Mouse (Mus musculus): Measurements from ENCODE around the gene Gm21905. TPM values are rescaled to one million over a fixed set of nuclear protein-coding genes. Genes with fewer than 3 reads are reported as not detected.

Gm21905 gene
- polyA plus RNA-seq, 1 experiment from 2014 or later, result not detected

DNA sequence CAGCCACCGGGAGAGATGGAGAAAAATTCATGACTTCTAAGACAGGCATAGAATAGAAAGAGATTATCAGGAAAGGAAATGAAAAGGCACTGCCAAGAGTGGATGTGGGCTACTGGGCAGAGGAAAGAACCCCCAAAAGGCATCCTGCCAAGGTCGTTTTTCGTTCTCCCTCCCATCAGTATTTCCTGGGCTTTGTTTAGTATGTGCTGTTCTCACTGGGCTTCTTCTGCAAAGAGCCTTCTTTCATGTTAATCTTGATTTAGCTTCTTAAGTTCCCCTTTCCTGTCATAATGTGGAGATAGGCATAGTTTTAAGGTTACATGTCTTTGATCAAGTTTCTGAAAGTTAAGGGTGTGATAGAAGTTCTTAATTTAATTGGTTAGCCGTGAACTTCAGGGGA, 15.6 kb downstream of the Gm21905 start:
- no peak for DNase-seq (ENCODE audit: low spot score)
- H3K36me3 ChIP-seq, result no peaks in the 10 kb centered on the region

GRCm38 (mm10) chr5:67904555-67904954, 41.7 kb downstream of the Gm21905 start:
- H3K36me3 ChIP-seq, result no peaks in the 10 kb centered on the region
- H3K9me3 ChIP-seq (replicated peaks), result no peaks in the 10 kb centered on the region
- no peak overlapping the region for H3K4me3 ChIP-seq
- no peaks in the 10 kb centered on the region for H3K4me1 ChIP-seq
- no peaks in the 10 kb centered on the region for H3K27me3 ChIP-seq (ENCODE audit: low read depth, poor library complexity, severe bottlenecking)
- 80% methylated on average over 2 of the region's 2 CpGs for WGBS
- no peak for DNase-seq (ENCODE audit: low spot score)
- no peak overlapping the region for H3K27ac ChIP-seq

More for the DNA sequence above, 15.6 kb downstream of the Gm21905 start:
- WGBS, result 59% methylated on average over 4 of the region's 4 CpGs
- Histone ChIP-seq H3K9me3 (replicated peaks) (no peaks in the 10 kb centered on the region), H3K4me1 (no peaks in the 10 kb centered on the region), H3K27ac (no peak overlapping the region), H3K4me3 (no peak overlapping the region), H3K27me3 (ENCODE audit: low read depth, poor library complexity, severe bottlenecking) (no peaks in the 10 kb centered on the region)

GRCm38 (mm10) chr5:67898921-67899320, 47.3 kb downstream of the Gm21905 start:
- WGBS, result 88% methylated on average over 1 of the region's 1 CpGs
- Histone ChIP-seq H3K36me3 (no peaks in the 10 kb centered on the region), H3K9me3 (replicated peaks) (no peaks in the 10 kb centered on the region), H3K27ac (no peak overlapping the region), H3K27me3 (ENCODE audit: low read depth, poor library complexity, severe bottlenecking) (no peaks in the 10 kb centered on the region), H3K4me1 (no peaks in the 10 kb centered on the region), H3K4me3 (no peak overlapping the region)
- no peak for DNase-seq (ENCODE audit: low spot score)

- Histone ChIP-seq H3K4me3 (no peak overlapping the region), H3K36me3 (no peaks in the 10 kb centered on the region), H3K4me1 (no peaks in the 10 kb centered on the region), H3K27me3 (ENCODE audit: low read depth, poor library complexity, severe bottlenecking) (no peaks in the 10 kb centered on the region), H3K9me3 (replicated peaks) (no peaks in the 10 kb centered on the region), H3K27ac (no peak overlapping the region)
- no peak for DNase-seq (ENCODE audit: low spot score)
- 93% methylated on average over 9 of the region's 9 CpGs for WGBS
Measured at GRCm38 (mm10) chr5:67884422-67885210, 61.6 kb downstream of the Gm21905 start.

- Histone ChIP-seq H3K27me3 (ENCODE audit: low read depth, poor library complexity, severe bottlenecking) (no peaks in the 10 kb centered on the region), H3K4me1 (no peaks in the 10 kb centered on the region), H3K9me3 (replicated peaks) (no peaks in the 10 kb centered on the region), H3K36me3 (no peaks in the 10 kb centered on the region), H3K27ac (no peak overlapping the region), H3K4me3 (no peak overlapping the region)
- DNase-seq (ENCODE audit: low spot score), result no peak
- WGBS, result 63% methylated on average over 1 of the region's 1 CpGs
Measured at GRCm38 (mm10) chr5:67883564-67884171, 62.6 kb downstream of the Gm21905 start.

Other genes with a start within 250 kb of the Gm21905 start
- 5.0 and 5.5 TPM in 2 replicates for gene Atp8a1, start 99.0 kb downstream of the Gm21905 start, polyA plus RNA-seq (2016; fragmentation: Nextera tagmentation; extraction: Ambion mirVana)
- not detected in 2 replicates for gene Gm5108, start 4.8 kb downstream of the Gm21905 start, polyA plus RNA-seq (2016; fragmentation: Nextera tagmentation; extraction: Ambion mirVana)
- not detected in 2 replicates for gene Grxcr1, start 85.4 kb upstream of the Gm21905 start, polyA plus RNA-seq (2016; fragmentation: Nextera tagmentation; extraction: Ambion mirVana)

All from limb, embryonic 10.5 days (tissue).